8 mouse cellular contexts compared by ENCODE assay signal in the genomic region with DNA sequence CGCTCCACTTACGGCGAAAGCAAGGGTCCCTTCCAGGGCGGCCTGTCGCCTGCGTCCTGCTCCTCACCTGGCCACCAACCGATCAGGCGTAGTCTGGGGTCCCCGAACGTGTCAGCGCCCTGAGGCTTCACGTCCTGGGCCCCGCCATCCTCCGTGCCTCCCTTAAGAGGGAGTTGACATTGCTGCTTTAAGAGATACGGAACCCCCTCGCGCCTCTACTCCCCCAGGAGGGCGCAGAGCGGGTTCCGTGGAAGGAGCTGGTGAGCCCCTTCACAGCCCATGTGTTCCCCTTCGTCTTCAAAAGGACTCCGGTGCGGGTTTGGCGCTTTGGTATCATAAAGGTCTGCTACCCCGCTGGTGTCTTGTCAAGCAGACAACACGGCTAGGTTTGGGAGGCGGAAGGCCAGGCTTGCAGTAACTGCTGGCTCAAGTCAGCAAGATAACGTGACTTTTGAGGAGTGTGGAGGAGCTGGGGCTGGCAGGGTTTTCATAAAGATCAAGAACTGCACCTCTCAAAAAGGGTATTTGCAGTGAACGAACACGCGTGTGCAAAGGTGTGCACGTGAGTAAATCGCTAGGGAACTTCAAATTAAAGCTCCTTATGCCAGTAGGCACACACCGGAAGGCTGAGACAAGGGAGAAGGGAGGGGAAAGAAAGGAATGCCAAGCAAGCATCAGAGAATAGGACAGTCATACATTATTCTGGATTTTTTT. TPM values are rescaled to one million over a fixed set of nuclear protein-coding genes. Genes with fewer than 3 reads are reported as not detected.
DNase-seq lines count a peak whose midpoint lies in the region; ATAC-seq and TF ChIP-seq lines count a peak whose summit lies in the region.

No protein-coding gene starts in this region.

- 4% methylated on average over 34 of the region's 34 CpGs for WGBS in forebrain, embryonic 10.5 days
- WGBS in hindbrain, embryonic 12.5 days, result 3% methylated on average over 34 of the region's 34 CpGs
- 2% methylated on average over 34 of the region's 34 CpGs for WGBS in limb, embryonic 15.5 days

- H3K36me3 ChIP-seq in forebrain, embryonic 10.5 days (replicated peaks), result no peaks in the 10 kb centered on the region
- no peaks in the 10 kb centered on the region for H3K36me3 ChIP-seq in hindbrain, embryonic 12.5 days
- H3K36me3 ChIP-seq in limb, embryonic 15.5 days, result no peaks in the 10 kb centered on the region
- H3K36me3 ChIP-seq in myocyte (ENCODE audit: control insufficient read depth, insufficient read depth), result no peaks in the 10 kb centered on the region

- peak overlapping the region; percentile 65 for H3K9ac ChIP-seq in hindbrain, embryonic 12.5 days
- peak overlapping the region; percentile 55 for H3K9ac ChIP-seq in limb, embryonic 15.5 days

- H3K4me2 ChIP-seq in hindbrain, embryonic 12.5 days (replicated peaks), result peak overlapping the region; percentile 72
- peak overlapping the region; percentile 87 for H3K4me2 ChIP-seq in limb, embryonic 15.5 days
- H3K4me2 ChIP-seq in myocyte (ENCODE audit: low read depth), result peak overlapping the region; percentile 57

- no peaks in the 10 kb centered on the region for H3K9me3 ChIP-seq in forebrain, embryonic 10.5 days
- no peaks in the 10 kb centered on the region for H3K9me3 ChIP-seq in hindbrain, embryonic 12.5 days (replicated peaks)
- no peaks in the 10 kb centered on the region for H3K9me3 ChIP-seq in limb, embryonic 15.5 days

- peak; percentile 13 for DNase-seq in kidney, adult 11 months
- DNase-seq in kidney, postnatal 14 days, result no peak
- DNase-seq in forebrain, embryonic 10.5 days (ENCODE audit: extremely low spot score, low spot score), result no peak
- peak; percentile 79 for DNase-seq in thymus, postnatal 0 days (ENCODE audit: low spot score)

- H3K27me3 ChIP-seq in forebrain, embryonic 10.5 days (ENCODE audit: poor library complexity, severe bottlenecking), result peaks cover 46% of the 10 kb centered on the region
- peaks cover 26% of the 10 kb centered on the region for H3K27me3 ChIP-seq in hindbrain, embryonic 12.5 days
- H3K27me3 ChIP-seq in limb, embryonic 15.5 days, result no peaks in the 10 kb centered on the region
- peaks cover 7% of the 10 kb centered on the region for H3K27me3 ChIP-seq in myocyte (ENCODE audit: control insufficient read depth, insufficient read depth, insufficient read length)

- no peak overlapping the region for H3K27ac ChIP-seq in brown adipose tissue, adult 24 weeks (replicated peaks; ENCODE audit: low read depth, low read length)
- H3K27ac ChIP-seq in forebrain, embryonic 10.5 days, result peak overlapping the region; percentile 78
- H3K27ac ChIP-seq in hindbrain, embryonic 12.5 days, result no peak overlapping the region
- H3K27ac ChIP-seq in limb, embryonic 15.5 days, result peak overlapping the region; percentile 40

- peak overlapping the region; percentile 65 for H3K4me3 ChIP-seq in brown adipose tissue, adult 24 weeks (ENCODE audit: insufficient read depth, low read depth, low read length)
- H3K4me3 ChIP-seq in forebrain, embryonic 10.5 days, result peak overlapping the region; percentile 65
- H3K4me3 ChIP-seq in hindbrain, embryonic 12.5 days, result peak overlapping the region; percentile 51
- peak overlapping the region; percentile 51 for H3K4me3 ChIP-seq in limb, embryonic 15.5 days
- H3K4me3 ChIP-seq in myocyte, result peak overlapping the region; percentile 9

- peak; percentile 66 for ATAC-seq in hindbrain, embryonic 12.5 days (ENCODE audit: low FRiP score)
- no peak for ATAC-seq in limb, embryonic 15.5 days (ENCODE audit: insufficient number of reproducible peaks, low FRiP score, low TSS enrichment, low read depth)

- no peak overlapping the region for H3ac ChIP-seq in myocyte (ENCODE audit: control insufficient read depth, insufficient read length)

- H3K79me2 ChIP-seq in myocyte (ENCODE audit: control insufficient read depth, insufficient read depth), result no peaks in the 10 kb centered on the region

- no peaks in the 10 kb centered on the region for H3K4me1 ChIP-seq in brown adipose tissue, adult 24 weeks (ENCODE audit: control insufficient read depth, insufficient read depth, insufficient read length, low read length)
- H3K4me1 ChIP-seq in forebrain, embryonic 10.5 days, result peaks cover 16% of the 10 kb centered on the region
- 0 out of 2 replicates have a peak, but pooled peaks cover 6% of the 10 kb centered on the region for H3K4me1 ChIP-seq in hindbrain, embryonic 12.5 days
- H3K4me1 ChIP-seq in limb, embryonic 15.5 days, result peaks cover 15% of the 10 kb centered on the region

- no peak for TF ChIP-seq POLR2A in myocyte (IDR thresholded peaks at IDR 0.05; ENCODE audit: insufficient read length, low read depth)

TF ChIP-seq in myocyte, 11 proteins besides CTCF, POLR2A, EP300 and RAD21:
- no peak for TF ChIP-seq MYOG (IDR thresholded peaks at IDR 0.05; ENCODE audit: control insufficient read depth in 1 of 3, insufficient read depth in 1 of 3, insufficient read length in 2 of 3, low read depth in 2 of 3)
- no peak for TF ChIP-seq TCF3 (IDR thresholded peaks at IDR 0.05; ENCODE audit: insufficient read length, low read depth)
- TF ChIP-seq CEBPB (IDR thresholded peaks at IDR 0.05; ENCODE audit: insufficient read depth, poor library complexity, severe bottlenecking), result no peak
- no peak for TF ChIP-seq REST (IDR thresholded peaks at IDR 0.05; ENCODE audit: insufficient read depth, insufficient read length)
- no peak for TF ChIP-seq E2F4 (IDR thresholded peaks at IDR 0.05; ENCODE audit: insufficient read depth)

RNA-seq across cellular contexts. Expression of a gene that starts 0.5 kb away (rescaled TPM):
- 0.83 and 2.9 TPM in 2 replicates for polyA plus RNA-seq in brown adipose tissue, adult 24 weeks (2012; ENCODE audit: insufficient read depth, insufficient read length, missing spikeins)
- polyA plus RNA-seq in forebrain, embryonic 10.5 days (2016; fragmentation: Nextera tagmentation; extraction: Ambion mirVana), result 67.3 and 70.7 TPM in 2 replicates
- polyA plus RNA-seq in hindbrain, embryonic 12.5 days (2016; fragmentation: Nextera tagmentation; extraction: Ambion mirVana), result 24.7 and 25.3 TPM in 2 replicates
- polyA plus RNA-seq in limb, embryonic 15.5 days (2015; fragmentation: Nextera tagmentation; extraction: Ambion mirVana), result 91.6 and 100 TPM in 2 replicates
- polyA plus RNA-seq in myocyte (2012; fragmentation: generic; extraction: Trizol), result 1.2 TPM
- 12.8 and 13.0 TPM in 2 replicates for polyA plus RNA-seq in thymus, postnatal 0 days (2015; fragmentation: Nextera tagmentation; extraction: Ambion mirVana)

RNA-seq across cellular contexts. Expression of a gene that starts 17.8 kb away (rescaled TPM):
- polyA plus RNA-seq in brown adipose tissue, adult 24 weeks (2012; ENCODE audit: insufficient read depth, insufficient read length, missing spikeins), result 7.6 and 10.5 TPM in 2 replicates
- 2.2 and 2.3 TPM in 2 replicates for polyA plus RNA-seq in forebrain, embryonic 10.5 days (2016; fragmentation: Nextera tagmentation; extraction: Ambion mirVana)
- 6.1 and 6.9 TPM in 2 replicates for polyA plus RNA-seq in hindbrain, embryonic 12.5 days (2016; fragmentation: Nextera tagmentation; extraction: Ambion mirVana)
- polyA plus RNA-seq in limb, embryonic 15.5 days (2015; fragmentation: Nextera tagmentation; extraction: Ambion mirVana), result 6.7 and 7.1 TPM in 2 replicates
- 9.7 TPM for polyA plus RNA-seq in myocyte (2012; fragmentation: generic; extraction: Trizol)
- 3.0 and 3.2 TPM in 2 replicates for polyA plus RNA-seq in thymus, postnatal 0 days (2015; fragmentation: Nextera tagmentation; extraction: Ambion mirVana)

RNA-seq across cellular contexts. Expression of a gene that starts 54.0 kb away (rescaled TPM):
- polyA plus RNA-seq in brown adipose tissue, adult 24 weeks (2012; ENCODE audit: insufficient read depth, insufficient read length, missing spikeins), result 3.3 and 4.4 TPM in 2 replicates
- polyA plus RNA-seq in forebrain, embryonic 10.5 days (2016; fragmentation: Nextera tagmentation; extraction: Ambion mirVana), result 0.89 and 1.1 TPM in 2 replicates
- 2.0 and 2.2 TPM in 2 replicates for polyA plus RNA-seq in hindbrain, embryonic 12.5 days (2016; fragmentation: Nextera tagmentation; extraction: Ambion mirVana)
- 3.9 and 4.6 TPM in 2 replicates for polyA plus RNA-seq in limb, embryonic 15.5 days (2015; fragmentation: Nextera tagmentation; extraction: Ambion mirVana)
- 0.19 TPM for polyA plus RNA-seq in myocyte (2012; fragmentation: generic; extraction: Trizol)
- polyA plus RNA-seq in thymus, postnatal 0 days (2015; fragmentation: Nextera tagmentation; extraction: Ambion mirVana), result 1.9 and 2.2 TPM in 2 replicates

Comparison
In these comparisons a context has a peak if more than half of its experiments do, and no peak if none do; other contexts are left out.
1. DNase-seq: peak in kidney, adult 11 months (single experiment) and thymus, postnatal 0 days (single experiment); none in kidney, postnatal 14 days (single experiment) and forebrain, embryonic 10.5 days (single experiment).
2. H3K27ac ChIP-seq: peak in forebrain, embryonic 10.5 days (single experiment) and limb, embryonic 15.5 days (single experiment); none in brown adipose tissue, adult 24 weeks (single experiment) and hindbrain, embryonic 12.5 days (single experiment).
3. H3K4me3 ChIP-seq: peak in every context shown above with its lines; median percentile 65 in brown adipose tissue, adult 24 weeks; 65 in forebrain, embryonic 10.5 days; 51 in hindbrain, embryonic 12.5 days; 51 in limb, embryonic 15.5 days; 9 in myocyte.
4. Peak in every context shown above with its lines, with median percentiles within 50 percentile points of each other: H3K4me2 ChIP-seq.